Mouse (Mus musculus) midbrain, embryonic 16.5 days (tissue): ENCODE results near the gene Trim3. TPM values are rescaled to one million over a fixed set of nuclear protein-coding genes. Genes with fewer than 3 reads are reported as not detected.

Experiments used
- ATAC-seq: fragments of 200-750 bp; cut with Nextera tagmentation; 2 replicates; pipeline ENCODE4 v1.8.0; 2017; ENCODE audit warnings: moderate TSS enrichment
- H3K27ac ChIP-seq: fragments of 300-500 bp; sonication (generic); 2 replicates; pipeline ENCODE4 v1.5.1; 2014; ENCODE audit warnings: mild to moderate bottlenecking, low read length, mixed read lengths
- H3K27me3 ChIP-seq: fragments of 300-500 bp; sonication (generic); 2 replicates; pipeline ENCODE4 v1.6.1; 2014; ENCODE audit warnings: low read depth, low read length, mixed read lengths; ENCODE audit not compliant: control insufficient read depth, insufficient read depth
- H3K36me3 ChIP-seq: fragments of 300-500 bp; sonication (generic); 2 replicates; pipeline ENCODE4 v1.6.1; 2014; ENCODE audit warnings: mild to moderate bottlenecking, low read length, moderate library complexity, mixed read lengths; ENCODE audit not compliant: control insufficient read depth, insufficient read depth
- H3K4me1 ChIP-seq: fragments of 300-500 bp; sonication (generic); 2 replicates; pipeline ENCODE4 v1.6.1; 2014; ENCODE audit warnings: mild to moderate bottlenecking, low read length, mixed read lengths; ENCODE audit not compliant: control insufficient read depth, insufficient read depth
- H3K4me2 ChIP-seq: fragments of 300-500 bp; sonication (generic); 2 replicates; pipeline ENCODE4 v1.6.1; 2014; ENCODE audit warnings: mild to moderate bottlenecking, low read length, mixed read lengths
- H3K4me3 ChIP-seq: fragments of 300-500 bp; sonication (generic); 2 replicates; pipeline ENCODE4 v1.5.1; 2014; ENCODE audit warnings: low read depth, mild to moderate bottlenecking, low read length, moderate library complexity, mixed read lengths
- H3K9ac ChIP-seq: fragments of 300-500 bp; sonication (generic); 2 replicates; pipeline ENCODE4 v1.6.1; 2014; ENCODE audit warnings: low read depth, low read length, mixed read lengths
- H3K9me3 ChIP-seq: fragments of 300-500 bp; sonication (generic); replicated peaks from 2 replicates; pipeline ENCODE4 v1.6.1; 2014; ENCODE audit warnings: mild to moderate bottlenecking, low read length, mixed read lengths; ENCODE audit not compliant: control insufficient read depth, poor library complexity, severe bottlenecking
- WGBS: fragments of 180-500 bp; shearing (Covaris S2); extraction: QIAGEN DNeasy Blood & Tissue Kit; methylation state at CpG from one replicate; pipeline ENCODE4 v1.1.7; 2014; 5-methylcytosine and 5-hydroxymethylcytosine counted together
- polyA plus RNA-seq: library from polyadenylated mRNA; unstranded; fragments of >200 nt; fragmentation: Nextera tagmentation; extraction: Ambion mirVana; gene quantifications from 2 replicates; pipeline ENCODE4 v1.2.1, GENCODE M21; 2015

Trim3 gene
- polyA plus RNA-seq, 1 experiment from 2014 or later, result 117 TPM

- Histone ChIP-seq H3K27me3 (no peaks in the 10 kb centered on the region), H3K4me1 (peaks cover 46% of the 10 kb centered on the region), H3K4me3 (peak overlapping the region; percentile 38), H3K36me3 (peaks cover 40% of the 10 kb centered on the region), H3K9ac (peak overlapping the region; percentile 66), H3K9me3 (no peaks in the 10 kb centered on the region), H3K27ac (peak overlapping the region; percentile 93), H3K4me2 (peak overlapping the region; percentile 78)
- 4% methylated on average over 12 of the region's 12 CpGs for WGBS
- ATAC-seq, result peak; percentile 63
Observed at GRCm38 (mm10) chr7:105569512-105570496, 63.6 kb downstream of the Trim3 start.

GRCm38 (mm10) chr7:105568988-105569471 lies 64.3 kb downstream of the Trim3 start:
- H3K4me3 ChIP-seq, result peak overlapping the region; percentile 38
- H3K9me3 ChIP-seq, result no peaks in the 10 kb centered on the region
- peak; percentile 95 for ATAC-seq
- no peaks in the 10 kb centered on the region for H3K27me3 ChIP-seq
- WGBS, result under 1% methylated on average over 6 of the region's 6 CpGs
- H3K4me1 ChIP-seq, result peaks cover 44% of the 10 kb centered on the region
- peak overlapping the region; percentile 66 for H3K9ac ChIP-seq
- peak overlapping the region; percentile 78 for H3K4me2 ChIP-seq
- H3K36me3 ChIP-seq, result peaks cover 44% of the 10 kb centered on the region
- peak overlapping the region; percentile 93 for H3K27ac ChIP-seq

- 3% methylated on average over 7 of the region's 7 CpGs for WGBS
- Histone ChIP-seq H3K36me3 (peaks cover 39% of the 10 kb centered on the region), H3K9ac (peak overlapping the region; percentile 66), H3K4me1 (peaks cover 44% of the 10 kb centered on the region), H3K4me2 (peak overlapping the region; percentile 78), H3K9me3 (no peaks in the 10 kb centered on the region), H3K27me3 (no peaks in the 10 kb centered on the region), H3K27ac (peak overlapping the region; percentile 93), H3K4me3 (peak overlapping the region; percentile 38)
- ATAC-seq, result peak; percentile 61
Observed at GRCm38 (mm10) chr7:105568583-105568982, 64.8 kb downstream of the Trim3 start.

GRCm38 (mm10) chr7:105565071-105565836 lies 68.1 kb downstream of the Trim3 start:
- no peaks in the 10 kb centered on the region for H3K9me3 ChIP-seq
- H3K36me3 ChIP-seq, result peaks cover 40% of the 10 kb centered on the region
- ATAC-seq, result no peak

GRCm38 (mm10) chr7:105563367-105563766 lies 70.0 kb downstream of the Trim3 start:
- no peaks in the 10 kb centered on the region for H3K9me3 ChIP-seq
- no peak overlapping the region for H3K9ac ChIP-seq
- H3K27ac ChIP-seq, result no peak overlapping the region
- peaks cover 7% of the 10 kb centered on the region for H3K4me1 ChIP-seq
- H3K27me3 ChIP-seq, result no peaks in the 10 kb centered on the region
- ATAC-seq, result no peak
- no peak overlapping the region for H3K4me3 ChIP-seq
- WGBS, result 93% methylated on average over 3 of the region's 3 CpGs
- peaks cover 54% of the 10 kb centered on the region for H3K36me3 ChIP-seq
- no peak overlapping the region for H3K4me2 ChIP-seq

More at GRCm38 (mm10) chr7:105565071-105565836, 68.1 kb downstream of the Trim3 start:
- Histone ChIP-seq H3K9ac (no peak overlapping the region), H3K4me1 (peaks cover 25% of the 10 kb centered on the region), H3K27ac (no peak overlapping the region), H3K4me2 (no peak overlapping the region), H3K4me3 (no peak overlapping the region), H3K27me3 (no peaks in the 10 kb centered on the region)
- WGBS, result 89% methylated on average over 17 of the region's 17 CpGs

- ATAC-seq, result no peak
- Histone ChIP-seq H3K36me3 (peaks cover 59% of the 10 kb centered on the region), H3K9ac (no peak overlapping the region), H3K27me3 (no peaks in the 10 kb centered on the region), H3K9me3 (no peaks in the 10 kb centered on the region), H3K4me1 (no peaks in the 10 kb centered on the region), H3K4me3 (no peak overlapping the region), H3K27ac (no peak overlapping the region), H3K4me2 (no peak overlapping the region)
- 89% methylated on average over 3 of the region's 3 CpGs for WGBS
Observed at GRCm38 (mm10) chr7:105562317-105562716, 71.1 kb downstream of the Trim3 start.

GRCm38 (mm10) chr7:105559016-105559415 lies 74.4 kb downstream of the Trim3 start:
- H3K4me1 ChIP-seq, result peaks cover 21% of the 10 kb centered on the region
- no peaks in the 10 kb centered on the region for H3K27me3 ChIP-seq
- no peak overlapping the region for H3K4me3 ChIP-seq
- no peak overlapping the region for H3K9ac ChIP-seq
- no peaks in the 10 kb centered on the region for H3K9me3 ChIP-seq
- 95% methylated on average over 9 of the region's 9 CpGs for WGBS
- no peak overlapping the region for H3K4me2 ChIP-seq
- no peak for ATAC-seq
- peaks cover 30% of the 10 kb centered on the region for H3K36me3 ChIP-seq
- H3K27ac ChIP-seq, result no peak overlapping the region

- Histone ChIP-seq H3K4me2 (no peak overlapping the region), H3K27me3 (no peaks in the 10 kb centered on the region), H3K36me3 (peaks cover 27% of the 10 kb centered on the region), H3K4me3 (no peak overlapping the region), H3K9ac (no peak overlapping the region), H3K4me1 (peaks cover 21% of the 10 kb centered on the region), H3K27ac (no peak overlapping the region), H3K9me3 (no peaks in the 10 kb centered on the region)
- 81% methylated on average over 11 of the region's 11 CpGs for WGBS
- no peak for ATAC-seq
Observed at GRCm38 (mm10) chr7:105557671-105558070, 75.7 kb downstream of the Trim3 start.
